Mouse (Mus musculus) ovary, adult 18-20 months (tissue): ENCODE data around the gene Sorcs3.

Source experiments
- DNase-seq: peaks from one replicate; pipeline ENCODE4 v3.0.0; 2022; ENCODE audit warnings: low spot score, mixed read lengths

Sorcs3 gene

DNA sequence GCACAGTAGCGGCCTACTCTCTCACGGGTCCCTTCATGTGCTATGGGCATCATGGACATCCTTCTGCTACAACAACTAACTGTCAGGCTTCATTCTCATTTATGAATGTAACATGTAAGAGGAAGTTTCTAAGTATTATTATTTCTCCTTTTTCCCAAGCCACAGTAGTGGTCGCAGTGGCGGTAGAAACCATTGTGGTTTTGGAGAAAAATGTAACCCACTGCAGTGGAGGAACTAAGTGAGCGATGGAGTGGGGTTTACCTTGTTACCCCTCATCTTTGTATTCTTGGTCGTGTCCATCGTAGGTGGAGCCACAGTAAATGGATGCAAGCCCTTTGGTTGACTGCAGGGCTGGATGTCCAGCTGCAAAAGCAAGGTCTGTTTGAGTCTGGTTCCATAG is 318.0 kb downstream of the Sorcs3 start:
- no peak for DNase-seq

DNA sequence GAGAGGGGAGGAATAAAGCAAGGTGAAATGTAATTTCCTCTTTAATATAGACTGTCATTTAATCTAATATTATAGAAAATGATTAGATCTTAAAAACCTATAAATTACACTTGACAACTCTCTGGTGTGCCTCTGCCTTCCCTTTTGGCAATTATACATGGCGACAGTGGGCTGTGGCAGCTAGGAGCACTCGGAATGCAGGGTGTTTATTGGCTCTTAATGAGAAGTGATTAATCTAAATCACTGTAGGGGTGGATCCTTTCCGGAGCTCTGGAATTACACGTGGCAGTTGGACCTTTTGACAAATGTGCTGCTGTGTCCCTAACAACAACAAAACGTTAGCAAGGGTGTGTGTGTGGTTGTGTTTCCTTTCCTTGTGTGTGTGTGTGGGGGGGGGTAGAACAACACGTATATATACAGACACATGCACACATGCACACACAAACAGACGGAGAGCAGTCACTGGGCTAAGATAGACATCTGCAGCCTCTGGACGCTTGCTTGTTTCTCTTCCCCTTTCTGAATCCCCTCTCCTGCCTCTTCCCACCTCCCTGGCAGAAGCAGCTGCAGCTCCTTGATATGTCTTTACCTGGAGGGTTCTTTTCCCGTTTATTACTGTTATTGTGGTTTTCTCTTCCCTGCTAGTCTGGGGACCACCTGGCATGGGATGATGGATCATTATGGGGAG is 318.8 kb downstream of the Sorcs3 start:
- no peak for DNase-seq

DNA sequence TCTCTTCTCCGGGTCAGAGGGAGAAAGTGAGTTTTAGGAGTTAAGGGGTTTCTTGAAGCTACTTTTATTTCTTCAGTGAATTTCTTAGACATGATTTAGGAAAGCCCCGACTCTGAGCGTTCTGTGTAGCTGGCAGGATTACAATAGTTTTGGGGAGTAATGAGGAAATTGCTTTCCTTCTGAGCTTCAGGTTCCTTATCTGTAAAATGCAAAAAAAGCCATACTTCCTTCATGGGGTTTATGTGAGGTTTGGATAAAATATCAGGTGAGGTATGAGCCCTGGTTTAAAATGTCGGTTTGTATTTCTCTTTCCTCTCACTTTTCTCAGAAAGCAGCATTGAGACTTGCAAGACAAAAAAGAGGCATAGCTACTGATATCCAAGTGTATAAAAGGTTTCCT is 327.8 kb downstream of the Sorcs3 start:
- no peak for DNase-seq

DNA sequence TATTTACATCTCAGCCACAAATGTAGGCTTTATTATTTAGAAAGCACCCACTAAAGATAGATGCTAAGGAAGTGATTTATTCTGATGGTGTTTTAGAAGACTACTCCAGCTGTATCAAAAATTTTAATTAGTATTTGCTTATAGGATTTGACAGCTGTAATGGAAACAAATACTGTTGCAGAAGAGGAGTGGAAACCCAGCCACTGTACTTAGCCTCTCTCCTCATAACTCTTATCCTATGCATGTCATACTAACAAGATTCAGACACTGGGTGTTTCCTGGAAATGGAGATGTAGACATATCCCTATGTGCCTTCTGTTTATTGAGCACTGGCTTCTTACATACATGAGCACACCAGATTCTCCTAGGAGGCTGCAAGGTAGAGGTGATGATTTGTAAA is 338.5 kb downstream of the Sorcs3 start:
- DNase-seq: no peak

- DNase-seq: no peak
These were observed 339.8 kb downstream of the Sorcs3 start for GRCm38 (mm10) chr19:48545421-48546132.

GRCm38 (mm10) chr19:48546133-48546448 is 340.3 kb downstream of the Sorcs3 start:
- no peak for DNase-seq

DNA sequence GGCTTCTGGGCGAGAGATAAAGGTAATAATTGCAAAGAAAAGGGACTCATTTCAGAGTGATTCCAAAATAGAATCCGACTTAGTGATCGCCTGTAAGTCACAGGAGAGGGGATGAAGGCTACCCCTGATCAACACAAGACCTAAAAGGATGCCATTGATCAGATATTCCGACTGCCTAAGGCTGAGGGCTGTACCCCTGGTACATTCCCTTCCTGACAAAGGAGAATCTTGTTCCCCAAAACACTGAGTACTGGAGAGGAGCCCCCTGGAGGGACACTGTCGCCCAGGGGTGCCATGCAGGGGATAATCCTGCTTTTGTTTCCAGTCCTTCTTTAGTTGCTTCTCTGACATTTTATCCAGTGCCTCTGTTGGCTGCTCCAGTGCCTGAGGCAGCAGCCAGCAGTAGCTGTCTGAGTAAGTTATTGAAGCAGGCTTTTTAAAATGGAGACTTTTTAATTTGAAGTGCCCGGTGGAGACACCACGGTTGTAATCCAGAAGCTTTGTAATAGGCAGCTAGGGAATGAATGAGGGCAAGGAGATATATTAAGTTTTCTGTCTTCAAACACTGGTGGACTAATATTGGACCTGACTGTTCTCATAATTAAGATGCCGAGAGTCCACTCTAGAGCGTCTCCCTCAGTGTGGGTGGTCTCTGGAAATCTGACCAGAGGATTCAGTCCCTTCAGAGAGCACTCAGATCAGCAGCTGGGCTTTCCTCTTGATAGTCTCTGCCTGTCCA is 342.5 kb downstream of the Sorcs3 start:
- no peak for DNase-seq

DNA sequence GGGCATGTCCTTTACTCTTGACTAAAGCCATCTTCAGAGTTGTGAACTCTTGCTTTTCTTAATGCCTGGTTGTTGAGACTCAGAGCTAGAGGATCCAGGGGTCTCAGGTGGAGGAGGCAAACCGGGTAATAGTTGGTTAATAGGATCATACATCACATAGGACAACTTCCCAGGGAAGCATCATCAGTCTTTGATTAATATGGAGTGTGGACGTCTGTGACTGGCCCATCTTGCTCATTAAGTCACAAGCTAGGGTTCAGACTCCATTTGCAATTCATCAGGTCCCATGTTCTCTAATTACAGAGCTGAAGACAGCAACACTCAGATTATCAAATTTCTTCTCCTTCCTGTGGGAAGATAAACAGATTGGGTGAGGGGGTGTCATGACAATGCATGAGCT is 353.6 kb downstream of the Sorcs3 start:
- no peak for DNase-seq

- no peak for DNase-seq
These were observed 369.9 kb downstream of the Sorcs3 start for GRCm38 (mm10) chr19:48575736-48576135.

DNA sequence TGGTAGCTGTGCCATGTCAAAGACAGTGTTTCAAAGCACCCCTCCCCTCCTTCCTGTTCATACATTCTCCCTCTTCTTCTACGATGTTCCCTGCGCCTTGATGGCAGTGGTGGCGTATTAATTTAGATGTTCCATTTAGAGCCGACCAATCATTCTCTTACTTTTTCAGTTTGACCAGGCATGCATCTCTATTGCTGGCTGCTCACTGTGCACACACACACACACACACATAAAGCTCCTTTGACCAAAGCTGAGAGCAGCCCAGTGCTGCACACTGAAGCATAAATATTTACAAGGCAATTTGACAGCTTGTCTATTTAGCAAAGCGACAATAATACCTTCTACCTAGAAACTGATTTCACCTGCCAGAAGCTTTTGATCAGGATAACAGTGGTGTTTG is 371.3 kb downstream of the Sorcs3 start:
- DNase-seq: no peak

DNA sequence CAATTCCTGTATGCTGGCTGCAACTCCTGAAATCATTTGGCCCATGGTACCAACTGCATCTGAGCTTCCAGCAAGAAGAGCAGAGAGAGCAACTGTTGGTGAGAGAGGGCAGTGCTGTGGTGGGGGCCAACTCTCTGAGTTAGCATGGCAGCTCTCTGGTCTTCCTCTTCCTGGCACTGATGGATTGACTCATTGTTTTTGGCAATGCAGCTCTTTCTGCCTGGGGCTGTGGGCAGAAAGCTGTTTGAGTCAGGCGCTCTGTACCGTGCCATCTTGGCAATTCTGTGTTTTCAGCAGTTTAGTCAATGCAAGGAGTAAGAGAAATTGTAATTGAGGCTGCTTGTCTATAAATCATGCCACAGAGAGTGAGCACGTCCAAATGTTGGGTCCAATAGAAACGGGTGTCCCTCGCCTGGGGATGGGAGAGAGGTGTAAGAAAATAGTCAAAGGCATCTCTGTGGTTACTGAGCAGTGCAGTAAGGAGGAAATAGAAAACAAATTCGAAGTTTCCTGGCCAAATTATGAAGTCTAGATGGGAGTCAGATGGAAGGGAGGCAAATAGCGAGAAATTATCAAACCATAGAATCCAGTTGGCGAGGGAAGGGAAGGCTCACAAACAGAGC is 379.2 kb downstream of the Sorcs3 start:
- peak; percentile 7 for DNase-seq

DNA sequence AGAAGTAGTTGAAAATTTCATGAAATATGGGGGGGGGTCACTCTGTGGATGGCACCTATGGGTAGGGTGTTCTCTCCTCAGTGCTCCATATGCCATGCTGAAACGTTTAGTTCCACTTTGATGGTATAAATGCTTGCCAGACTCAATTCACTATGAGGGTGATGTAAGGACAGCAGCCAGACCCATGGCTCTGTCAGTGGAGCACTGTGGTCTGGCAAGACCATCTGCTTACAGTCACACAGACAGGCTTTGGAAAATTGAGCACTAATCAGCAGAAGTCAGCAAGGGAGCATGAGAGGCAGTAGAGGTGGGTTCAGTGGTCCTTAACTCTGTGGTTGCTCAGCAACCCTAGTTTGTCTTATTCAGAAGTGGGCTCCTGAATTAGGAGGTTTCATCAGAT is 411.1 kb downstream of the Sorcs3 start:
- DNase-seq: no peak

- DNase-seq: no peak
These were observed 425.0 kb downstream of the Sorcs3 start for GRCm38 (mm10) chr19:48630671-48631327.

- DNase-seq: no peak
These were observed 436.7 kb downstream of the Sorcs3 start for GRCm38 (mm10) chr19:48642566-48642965.

DNA sequence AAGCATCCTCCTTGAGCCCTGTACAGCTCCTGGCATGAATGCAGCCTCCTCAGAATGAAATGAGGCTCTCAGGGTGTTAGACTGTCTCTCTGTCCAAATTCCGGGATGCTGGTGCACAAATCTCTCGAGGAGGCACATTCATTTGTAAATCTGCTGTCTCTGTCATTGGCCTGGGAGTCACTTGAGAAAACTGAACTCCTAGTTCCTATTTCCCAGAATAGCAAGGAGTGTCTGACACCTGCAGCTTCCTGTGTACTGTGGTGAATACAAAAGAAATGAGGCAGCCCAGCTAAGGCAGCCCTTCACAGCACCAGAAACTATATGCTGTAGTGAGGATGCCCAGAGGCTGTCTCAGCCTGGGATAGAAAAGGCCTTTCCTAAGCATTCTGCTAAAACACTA is 444.1 kb downstream of the Sorcs3 start:
- DNase-seq: no peak

GRCm38 (mm10) chr19:48651617-48652016 is 445.8 kb downstream of the Sorcs3 start:
- no peak for DNase-seq

- no peak for DNase-seq
These were observed 454.4 kb downstream of the Sorcs3 start for GRCm38 (mm10) chr19:48660201-48660600.

GRCm38 (mm10) chr19:48679896-48680295 is 474.1 kb downstream of the Sorcs3 start:
- DNase-seq: no peak

GRCm38 (mm10) chr19:48682485-48682884 is 476.7 kb downstream of the Sorcs3 start:
- no peak for DNase-seq

DNA sequence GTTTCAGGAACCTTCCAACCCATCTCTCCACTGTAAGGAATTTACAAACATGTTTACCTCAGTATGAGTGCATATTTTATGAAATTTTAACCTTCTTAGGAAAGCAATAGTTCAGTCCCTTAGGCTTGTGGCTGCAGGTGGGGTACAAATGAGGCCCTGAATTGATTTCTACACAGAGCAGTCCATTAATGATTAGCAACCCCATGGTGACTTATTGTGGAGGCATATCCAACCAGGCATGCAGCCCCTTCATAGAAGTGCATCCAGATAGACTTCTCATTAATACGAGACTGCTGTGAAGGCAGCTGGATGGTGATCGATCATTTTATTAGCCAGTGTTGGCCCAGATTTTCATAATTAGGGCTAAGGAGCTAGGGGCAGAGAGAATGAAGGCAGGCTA is 480.5 kb downstream of the Sorcs3 start:
- no peak for DNase-seq

- no peak for DNase-seq
These were observed 494.4 kb downstream of the Sorcs3 start for GRCm38 (mm10) chr19:48700111-48700658.

DNA sequence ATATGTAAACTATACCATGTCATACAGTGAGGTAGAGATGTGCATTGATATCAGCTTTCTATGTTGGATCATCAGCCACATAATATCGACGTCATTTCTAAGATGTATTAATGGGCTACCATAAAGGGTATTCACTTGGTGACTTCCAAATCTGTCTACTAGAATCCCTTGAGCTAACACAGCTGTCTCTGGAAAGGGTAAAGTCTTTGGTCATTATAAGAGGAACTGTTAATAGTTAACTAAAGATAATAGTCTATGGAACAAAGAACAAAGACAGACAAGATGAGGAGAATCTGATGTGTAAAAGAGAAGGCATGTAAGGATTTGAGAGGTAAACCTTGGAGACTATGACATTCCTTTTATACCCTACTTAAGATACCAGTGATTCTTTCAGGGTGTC is 497.9 kb downstream of the Sorcs3 start:
- DNase-seq: no peak
